Mouse (Mus musculus) cortical plate, adult 2 months (tissue): ENCODE measurements at regions not wholly inside any gene's neighbourhood (a gene's known extent, or its start where the extent isn't known, plus 50 kb on each side); places are given as distances from the start of the nearest gene placed in this dataset.

Experiments
- CTCF ChIP-seq: fragments of 200-500 bp; IDR thresholded peaks from 2 replicates; pipeline ENCODE4 v1.5.1; 2011; ENCODE audit warnings: mild to moderate bottlenecking, control low read depth, low read length; ENCODE audit not compliant: insufficient read depth; ENCODE audit errors: extremely low read depth
- POLR2A ChIP-seq: fragments of 200-500 bp; IDR thresholded peaks from 2 replicates; pipeline ENCODE4 v1.6.1; 2011; ENCODE audit warnings: mild to moderate bottlenecking, low read length, control low read depth; ENCODE audit not compliant: insufficient read depth; ENCODE audit errors: extremely low read depth

DNA sequence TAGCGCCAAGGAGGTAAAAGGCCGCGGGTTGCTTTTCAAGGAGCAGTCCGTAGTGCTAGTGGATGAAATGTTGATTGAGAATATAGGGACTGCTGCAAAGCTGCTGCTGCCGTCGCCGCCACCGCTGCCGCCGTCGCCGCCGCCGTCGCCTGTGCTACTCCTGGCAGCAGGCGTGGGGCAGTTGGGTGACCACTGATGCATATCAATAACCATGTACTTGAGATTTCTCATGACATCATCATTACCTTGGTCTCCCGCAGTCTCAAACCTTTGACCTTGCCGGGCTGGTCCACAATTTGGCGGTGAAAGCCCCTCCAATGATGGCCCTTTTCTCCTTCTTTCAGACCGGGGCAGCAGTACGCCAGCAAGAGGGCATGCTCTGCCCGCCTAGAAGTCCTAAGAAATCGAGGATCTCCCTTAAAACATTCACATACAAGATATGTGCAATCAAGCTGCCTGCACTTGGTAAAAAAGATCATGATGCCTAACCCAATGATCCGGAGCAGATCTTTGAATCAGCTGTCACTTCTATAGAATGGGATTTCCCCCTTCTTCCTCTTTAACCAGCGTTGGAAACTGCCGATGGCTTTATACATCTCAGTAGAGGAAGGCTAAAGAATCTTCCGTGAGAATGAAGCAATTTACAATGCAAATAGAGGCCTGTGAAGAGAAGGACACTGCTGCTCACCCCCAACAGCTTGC lies 234.1 kb downstream of the Mef2c start:
- TF ChIP-seq CTCF = no peak
- TF ChIP-seq POLR2A = no peak
